Mouse (Mus musculus): Measurements from ENCODE around the gene Mmp23. TPM values are rescaled to one million over a fixed set of nuclear protein-coding genes. Genes with fewer than 3 reads are reported as not detected.

The Mmp23 gene
- polyA plus RNA-seq, 1 experiment from 2014 or later, result 46.2 TPM

DNA sequence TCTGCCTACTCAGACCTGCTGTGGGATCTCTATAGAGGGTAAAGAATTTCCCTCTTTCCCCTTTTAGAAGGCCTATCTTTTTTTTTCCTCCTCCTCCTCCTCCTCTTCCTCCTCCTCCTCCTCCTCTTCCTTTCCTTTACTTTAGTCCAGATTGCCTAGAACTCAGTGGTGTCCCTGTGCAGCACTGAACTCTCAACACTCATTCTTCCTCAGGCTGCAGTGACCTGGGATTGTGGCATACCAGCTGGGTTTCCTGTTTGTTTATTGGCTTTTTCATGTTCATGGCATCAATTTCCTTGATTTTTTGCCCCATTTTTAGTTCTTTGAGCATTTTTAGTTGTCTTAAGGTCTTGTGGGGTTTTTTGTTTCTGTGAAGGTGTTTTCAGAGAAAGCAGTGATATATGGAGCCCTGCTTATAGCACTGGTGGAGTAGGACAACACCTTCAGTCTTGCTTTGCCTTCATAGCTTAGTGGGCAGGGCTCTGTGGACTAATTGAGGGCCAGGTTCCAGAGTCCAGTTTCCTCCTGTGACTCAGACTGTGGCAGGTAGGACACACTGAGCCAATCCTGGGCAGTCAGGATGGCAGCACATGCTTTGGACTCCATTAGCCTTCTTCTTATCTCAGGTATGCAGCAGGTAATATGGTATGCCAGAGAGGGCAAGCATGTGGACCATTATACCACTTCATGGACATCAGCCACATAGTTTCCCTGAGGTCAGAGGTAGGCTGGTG is 17.3 kb downstream of the Mmp23 start:
- H3K4me2 ChIP-seq (replicated peaks; ENCODE audit: low read depth, low read length), result no peak overlapping the region
- no peaks in the 10 kb centered on the region for H3K9me3 ChIP-seq (ENCODE audit: low read length)
- no peaks in the 10 kb centered on the region for H3K4me1 ChIP-seq (ENCODE audit: insufficient read depth, low read depth, low read length)
- no peak for DNase-seq (ENCODE audit: low spot score)
- H3K27me3 ChIP-seq (replicated peaks; ENCODE audit: insufficient read depth, low read length), result no peaks in the 10 kb centered on the region
- no peak overlapping the region for H3K27ac ChIP-seq (ENCODE audit: low read length)
- H3K4me3 ChIP-seq (ENCODE audit: low read depth, low read length), result no peak overlapping the region
- no peak for TF ChIP-seq CTCF (IDR thresholded peaks at IDR 0.05)
- no peak for TF ChIP-seq EP300 (IDR thresholded peaks at IDR 0.05)
- H3K9ac ChIP-seq (replicated peaks; ENCODE audit: low read depth), result no peak overlapping the region
- H3K36me3 ChIP-seq (ENCODE audit: insufficient read depth, low read length), result peaks cover 68% of the 10 kb centered on the region
- no peak for ATAC-seq

DNA sequence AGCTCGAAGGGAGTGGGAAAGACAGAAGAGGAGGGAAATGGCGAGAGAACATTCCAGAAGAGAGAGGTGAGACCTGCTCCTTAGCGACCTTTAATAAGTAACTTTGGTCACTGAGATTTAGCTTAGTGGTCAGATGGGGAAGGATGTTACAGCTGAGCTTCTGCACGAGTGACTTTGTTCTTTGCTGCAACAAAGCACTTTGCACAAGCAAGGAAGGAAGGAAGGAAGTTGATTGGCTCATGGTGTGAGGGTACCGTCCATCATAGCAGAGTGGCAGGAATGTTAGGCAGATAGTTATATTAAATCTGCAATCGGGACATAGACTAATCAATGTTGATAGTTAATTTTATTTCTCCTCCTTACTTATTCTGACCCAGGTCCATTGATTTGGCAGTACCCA is 22.9 kb downstream of the Mmp23 start:
- DNase-seq (ENCODE audit: low spot score) (no peak), ATAC-seq (no peak)
- Histone ChIP-seq H3K9me3 (ENCODE audit: low read length) (no peaks in the 10 kb centered on the region), H3K4me2 (replicated peaks; ENCODE audit: low read depth, low read length) (no peak overlapping the region), H3K4me3 (ENCODE audit: low read depth, low read length) (no peak overlapping the region), H3K4me1 (ENCODE audit: insufficient read depth, low read depth, low read length) (no peaks in the 10 kb centered on the region; the same call in 1 of the 2 replicates), H3K9ac (replicated peaks; ENCODE audit: low read depth) (no peak overlapping the region), H3K27ac (ENCODE audit: low read length) (no peak overlapping the region), H3K36me3 (ENCODE audit: insufficient read depth, low read length) (peaks cover 37% of the 10 kb centered on the region), H3K27me3 (replicated peaks; ENCODE audit: insufficient read depth, low read length) (no peaks in the 10 kb centered on the region)
- no peak for TF ChIP-seq EP300 (IDR thresholded peaks at IDR 0.05)
- TF ChIP-seq CTCF (IDR thresholded peaks at IDR 0.05), result no peak
- 68% methylated on average over 6 of the region's 6 CpGs for WGBS

DNA sequence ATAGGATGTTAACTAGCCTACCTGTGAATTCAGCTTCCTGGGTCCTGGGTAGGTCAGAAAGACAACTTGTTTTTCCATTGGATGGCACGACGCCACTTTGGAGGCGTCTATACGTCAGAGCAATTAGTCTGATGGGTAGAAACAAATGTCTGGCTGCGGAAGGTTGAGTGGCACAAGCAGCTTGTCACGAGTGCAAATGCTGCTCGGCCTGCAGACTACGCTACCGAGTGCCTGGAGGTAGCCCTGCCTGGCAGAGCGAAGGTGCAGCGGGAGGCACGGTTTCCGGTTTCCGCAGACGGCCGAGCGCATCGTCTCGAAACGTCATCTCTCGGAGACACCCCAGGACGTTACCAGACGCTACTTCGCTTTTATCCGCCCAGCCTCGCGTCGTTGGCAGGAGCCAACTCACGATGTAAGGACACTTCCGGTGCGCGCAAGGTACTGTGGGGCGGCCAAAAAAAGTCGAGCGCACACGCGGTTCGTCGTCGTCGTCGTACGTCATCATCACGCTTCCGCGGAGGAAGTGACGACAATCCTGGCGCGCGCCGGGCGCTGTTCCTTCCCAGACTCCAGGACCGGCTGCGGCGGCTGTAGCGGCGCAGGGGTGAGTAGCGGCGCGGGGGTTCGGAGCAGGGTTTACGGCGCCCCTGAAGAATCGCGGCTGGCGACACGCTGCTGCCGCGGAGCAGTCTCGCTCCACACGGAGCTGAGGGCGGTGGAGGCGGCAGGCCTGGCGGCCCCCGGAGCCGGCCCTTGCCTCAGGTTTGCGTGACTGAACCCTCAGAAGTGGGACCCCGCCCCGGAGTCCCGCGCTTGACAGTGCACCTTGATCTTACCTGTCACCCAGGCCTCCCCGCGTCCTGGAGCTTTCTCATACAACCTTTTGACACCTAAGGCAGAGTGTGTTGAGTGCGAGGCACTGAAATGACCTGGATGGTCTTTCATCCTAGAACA is 28.6 kb downstream of the Mmp23 start, which contains the start of gene Cdk11b:
Gene Cdk11b, plus strand, starts transcription at position 517 of the 954 bp plus-strand sequence.
- H3K36me3 ChIP-seq (ENCODE audit: insufficient read depth, low read length), result peaks cover 12% of the 10 kb centered on the region; the same call in 1 of the 2 replicates
- no peaks in the 10 kb centered on the region for H3K27me3 ChIP-seq (replicated peaks; ENCODE audit: insufficient read depth, low read length)

DNA sequence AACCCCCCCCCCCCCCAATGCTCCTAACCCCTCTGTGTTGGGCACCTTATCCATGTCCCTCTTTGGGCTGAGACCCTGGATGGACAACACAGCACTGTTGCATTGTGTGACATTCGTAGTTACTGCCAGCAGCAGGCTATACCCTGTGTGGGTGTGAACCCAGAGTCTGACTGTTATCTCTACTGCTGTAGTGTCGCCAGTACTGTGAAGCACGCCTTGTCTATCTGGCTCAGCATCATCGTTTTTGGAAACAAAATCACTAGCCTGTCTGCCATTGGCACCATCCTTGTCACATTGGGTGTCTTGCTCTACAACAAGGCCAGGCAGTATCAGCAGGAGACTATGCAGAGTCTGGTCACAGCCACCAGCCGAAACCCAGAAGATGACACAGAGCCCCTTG is 34.9 kb downstream of the Mmp23 start:
- DNase-seq (ENCODE audit: low spot score) (no peak), ATAC-seq (no peak)
- no peaks in the 10 kb centered on the region for H3K4me1 ChIP-seq (ENCODE audit: insufficient read depth, low read depth, low read length)
- no peak overlapping the region for H3K4me2 ChIP-seq (replicated peaks; ENCODE audit: low read depth, low read length)
- H3K9me3 ChIP-seq (ENCODE audit: low read length), result no peaks in the 10 kb centered on the region
- WGBS, result 86% methylated on average over 5 of the region's 5 CpGs
- H3K4me3 ChIP-seq (ENCODE audit: low read depth, low read length), result no peak overlapping the region
- no peak for TF ChIP-seq CTCF (IDR thresholded peaks at IDR 0.05)
- TF ChIP-seq EP300 (IDR thresholded peaks at IDR 0.05), result no peak
- no peak overlapping the region for H3K27ac ChIP-seq (ENCODE audit: low read length)
- no peak overlapping the region for H3K9ac ChIP-seq (replicated peaks; ENCODE audit: low read depth)
- no peaks in the 10 kb centered on the region for H3K27me3 ChIP-seq (replicated peaks; ENCODE audit: insufficient read depth, low read length)
- H3K36me3 ChIP-seq (ENCODE audit: insufficient read depth, low read length), result peaks cover 27% of the 10 kb centered on the region

More for the DNA sequence above, 28.6 kb downstream of the Mmp23 start, which contains the start of gene Cdk11b:
- WGBS, result 1% methylated on average over 84 of the region's 84 CpGs
- Histone ChIP-seq H3K9ac (replicated peaks; ENCODE audit: low read depth) (peak within 1 kb of the TSS; percentile 84), H3K9me3 (ENCODE audit: low read length) (no peaks in the 10 kb centered on the region), H3K4me2 (replicated peaks; ENCODE audit: low read depth, low read length) (peak within 1 kb of the TSS; percentile 82), H3K4me1 (ENCODE audit: insufficient read depth, low read depth, low read length) (peaks cover 4% of the 10 kb centered on the region; the same call in 1 of the 2 replicates), H3K27ac (ENCODE audit: low read length) (peak within 1 kb of the TSS; percentile 89), H3K4me3 (ENCODE audit: low read depth, low read length) (peak within 1 kb of the TSS; percentile 96)
- peak; percentile 100 for ATAC-seq
- TF ChIP-seq CTCF (IDR thresholded peaks at IDR 0.05), result no peak
- TF ChIP-seq EP300 (IDR thresholded peaks at IDR 0.05), result no peak
- peak; percentile 100 for DNase-seq (ENCODE audit: low spot score)

DNA sequence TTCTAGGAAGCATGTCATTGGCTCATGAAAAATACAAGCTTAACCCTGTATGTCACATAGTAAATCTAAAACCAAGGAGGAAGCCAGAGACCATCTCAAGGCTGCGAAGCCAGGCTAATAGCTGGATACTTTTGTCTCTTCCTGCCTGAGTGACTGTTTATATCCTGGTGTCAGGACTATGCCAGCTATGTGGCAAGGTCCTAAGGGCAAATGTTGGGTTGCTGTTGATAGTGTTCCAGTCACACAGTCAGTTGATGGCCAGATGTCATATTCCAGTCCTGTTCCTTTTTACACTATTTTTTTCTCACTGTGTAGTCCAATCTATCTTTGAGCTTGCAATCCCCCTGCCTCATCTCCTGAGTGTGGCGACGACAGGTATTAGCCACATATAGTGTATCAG is 39.9 kb downstream of the Mmp23 start:
- ATAC-seq, result no peak
- no peak overlapping the region for H3K9ac ChIP-seq (replicated peaks; ENCODE audit: low read depth)
- no peak overlapping the region for H3K4me3 ChIP-seq (ENCODE audit: low read depth, low read length)
- H3K4me1 ChIP-seq (ENCODE audit: insufficient read depth, low read depth, low read length), result no peaks in the 10 kb centered on the region
- H3K36me3 ChIP-seq (ENCODE audit: insufficient read depth, low read length), result peaks cover 31% of the 10 kb centered on the region
- no peak overlapping the region for H3K4me2 ChIP-seq (replicated peaks; ENCODE audit: low read depth, low read length)
- H3K27ac ChIP-seq (ENCODE audit: low read length), result no peak overlapping the region
- no peak for DNase-seq (ENCODE audit: low spot score)
- WGBS, result 83% methylated on average over 3 of the region's 3 CpGs
- H3K9me3 ChIP-seq (ENCODE audit: low read length), result no peaks in the 10 kb centered on the region
- no peaks in the 10 kb centered on the region for H3K27me3 ChIP-seq (replicated peaks; ENCODE audit: insufficient read depth, low read length)
- TF ChIP-seq EP300 (IDR thresholded peaks at IDR 0.05) (no peak), CTCF (IDR thresholded peaks at IDR 0.05) (no peak)

DNA sequence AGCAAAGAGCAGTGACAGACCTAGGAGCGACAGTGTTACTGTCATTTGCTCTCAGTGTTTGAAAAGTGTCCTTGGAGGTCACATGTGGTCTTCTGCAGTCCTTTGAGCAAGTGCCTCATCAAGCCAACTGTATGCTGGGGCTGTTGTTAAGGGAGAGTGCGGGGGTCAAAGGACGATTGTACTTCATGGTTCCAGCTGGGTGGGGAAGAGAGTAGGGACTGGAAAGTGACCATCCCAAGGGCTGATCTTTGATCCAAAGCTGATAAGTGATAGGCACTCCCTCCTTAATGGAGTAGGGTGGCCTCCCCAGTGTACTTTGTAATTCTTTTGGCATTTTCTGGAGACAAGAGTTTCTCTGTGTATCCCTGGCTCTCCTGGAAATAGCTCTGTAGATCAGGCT is 41.3 kb downstream of the Mmp23 start:
- TF ChIP-seq CTCF (IDR thresholded peaks at IDR 0.05), result no peak
- TF ChIP-seq EP300 (IDR thresholded peaks at IDR 0.05), result no peak
- ATAC-seq (no peak), DNase-seq (ENCODE audit: low spot score) (no peak)
- no peak overlapping the region for H3K4me3 ChIP-seq (ENCODE audit: low read depth, low read length)
- H3K9ac ChIP-seq (replicated peaks; ENCODE audit: low read depth), result no peak overlapping the region
- H3K27me3 ChIP-seq (replicated peaks; ENCODE audit: insufficient read depth, low read length), result no peaks in the 10 kb centered on the region
- H3K9me3 ChIP-seq (ENCODE audit: low read length), result no peaks in the 10 kb centered on the region
- H3K27ac ChIP-seq (ENCODE audit: low read length), result no peak overlapping the region
- no peaks in the 10 kb centered on the region for H3K4me1 ChIP-seq (ENCODE audit: insufficient read depth, low read depth, low read length)
- H3K36me3 ChIP-seq (ENCODE audit: insufficient read depth, low read length), result peaks cover 25% of the 10 kb centered on the region
- no peak overlapping the region for H3K4me2 ChIP-seq (replicated peaks; ENCODE audit: low read depth, low read length)
- WGBS, result 91% methylated on average over 3 of the region's 3 CpGs

All from lung, postnatal 0 days (tissue).